Mouse (Mus musculus): ENCODE measurements at regions not wholly inside any gene's neighbourhood (a gene's known extent, or its start where the extent isn't known, plus 50 kb on each side); places are given as distances from the start of the nearest gene placed in this dataset.

DNA sequence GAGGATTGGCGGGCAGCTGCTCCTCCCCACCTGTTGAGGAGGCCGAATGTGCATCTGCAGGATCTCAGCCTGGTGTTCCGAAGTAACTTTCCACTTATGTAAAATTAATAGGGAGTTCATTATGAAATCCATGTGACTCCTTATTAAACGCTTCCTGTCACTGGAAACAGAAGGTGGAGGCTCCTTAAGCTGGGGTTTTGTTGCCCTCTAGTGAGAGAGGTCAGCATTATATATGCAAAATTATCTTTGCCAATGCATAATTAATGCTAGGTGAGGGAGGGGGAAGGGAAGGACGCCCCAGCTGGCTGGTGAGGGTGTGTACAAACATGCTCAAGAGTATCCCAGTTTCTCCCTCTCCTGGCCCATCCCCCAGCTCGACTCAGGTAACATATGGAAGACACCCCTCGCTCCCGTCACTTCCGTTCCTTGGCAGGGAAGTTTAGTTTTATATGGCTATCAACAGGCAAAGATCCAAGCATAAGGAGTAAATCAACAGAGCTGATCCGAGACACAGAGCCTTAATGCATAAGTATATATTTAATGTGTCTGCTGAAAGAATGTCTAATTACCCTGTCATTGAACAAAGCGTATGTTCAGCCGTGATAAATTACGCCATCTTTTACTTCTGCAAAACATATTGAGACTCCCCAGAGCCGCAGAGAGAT is 71.2 kb upstream of the Cdh4 start:
- TF ChIP-seq CTCF (IDR thresholded peaks at IDR 0.05; ENCODE audit: control insufficient read depth, insufficient read depth, insufficient replicate concordance, low read depth, low read length) (no peak), POLR2A (IDR thresholded peaks at IDR 0.05; ENCODE audit: control insufficient read depth, low read depth, low read length) (no peak)
